Mouse (Mus musculus) heart, postnatal 0 days (tissue): Measurements from ENCODE around the gene Gm21936.
"Not testable (repeated sequence)": the region's sequence is repeated elsewhere in the genome, so short reads cannot be mapped to it uniquely, and the experiment has no call there.

Source experiments
- CTCF ChIP-seq: IDR thresholded peaks from 2 replicates; pipeline ENCODE4 v1.5.1; 2016; ENCODE audit warnings: antibody characterized with exemption, control low read depth, low read depth
- EP300 ChIP-seq: IDR thresholded peaks from 2 replicates; pipeline ENCODE4 v1.6.1; 2016; ENCODE audit warnings: antibody characterized with exemption, low read depth

DNA sequence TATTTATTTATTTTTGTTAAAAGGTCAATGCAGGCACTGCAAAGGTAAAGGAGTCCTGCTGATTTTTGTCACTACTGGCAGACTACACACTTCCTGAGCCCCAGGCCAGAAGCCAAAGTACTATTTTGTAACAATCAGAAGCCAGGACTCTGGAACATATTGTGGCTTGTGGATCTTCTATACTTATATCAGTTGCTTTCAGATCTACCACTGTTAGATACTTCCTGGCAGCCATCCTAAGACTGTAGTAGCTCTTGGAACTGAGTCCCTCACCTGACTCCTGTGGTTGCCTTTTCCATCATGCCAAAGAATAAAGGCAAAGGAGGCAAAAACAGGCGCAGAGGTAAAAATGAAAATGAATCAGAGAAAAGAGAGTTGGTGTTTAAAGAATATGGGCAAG, at the start of gene Gm21936:
- TF ChIP-seq CTCF, EP300: not testable (repeated sequence)
